ENCODE assay signal across 9 mouse cellular contexts in genomic region chr15:101412188-101412587, GRCm38 (mm10). TPM values are rescaled to one million over a fixed set of nuclear protein-coding genes. Genes with fewer than 3 reads are reported as not detected.
DNase-seq lines count a peak whose midpoint lies in the region; ATAC-seq and TF ChIP-seq lines count a peak whose summit lies in the region.
"Had no signal": no experiment of that assay in that cellular context is flagged by ENCODE, and none has a peak within 500 bp of the region (broad histone marks: within the 10 kb centered on the region; RNA-seq: fewer than 3 reads in every experiment).

No protein-coding gene starts in this region.

- no peak for TF ChIP-seq CTCF in stomach, postnatal 0 days (IDR thresholded peaks at IDR 0.05; ENCODE audit: low read depth)

- no peaks in the 10 kb centered on the region for H3K9me3 ChIP-seq in limb, embryonic 13.5 days
- no peaks in the 10 kb centered on the region for H3K9me3 ChIP-seq in stomach, postnatal 0 days (ENCODE audit: control insufficient read depth, low read length)

- H3K4me1 ChIP-seq in limb, embryonic 13.5 days = peaks cover 35% of the 10 kb centered on the region
- H3K4me1 ChIP-seq in stomach, postnatal 0 days (replicated peaks; ENCODE audit: control insufficient read depth, insufficient read depth) = no peaks in the 10 kb centered on the region

- peak; percentile 31 for DNase-seq in ovary, adult 18-20 months (ENCODE audit: low spot score)
- DNase-seq in ovary, postnatal 14 days (ENCODE audit: low spot score) = no peak
- DNase-seq in kidney, adult 18-20 months = peak; percentile 81
- peak; percentile 88 for DNase-seq in stomach, postnatal 0 days (ENCODE audit: low spot score)
- no peak for DNase-seq in right cerebral cortex, adult 18-20 months
- no peak for DNase-seq in cerebellum, adult 11-12 months

- no peaks in the 10 kb centered on the region for H3K36me3 ChIP-seq in limb, embryonic 13.5 days
- no peaks in the 10 kb centered on the region for H3K36me3 ChIP-seq in stomach, postnatal 0 days (ENCODE audit: control insufficient read depth, insufficient read depth, low read length)

- no peak overlapping the region for H3K27ac ChIP-seq in limb, embryonic 13.5 days
- peak overlapping the region; percentile 77 for H3K27ac ChIP-seq in stomach, postnatal 0 days (replicated peaks)

- WGBS in limb, embryonic 13.5 days = 24% methylated on average over 31 of the region's 31 CpGs
- WGBS in stomach, postnatal 0 days = 25% methylated on average over 31 of the region's 31 CpGs

- ATAC-seq in limb, embryonic 13.5 days (ENCODE audit: low FRiP score, low read depth) = no peak
- ATAC-seq in stomach, postnatal 0 days (ENCODE audit: low FRiP score, low TSS enrichment) = peak; percentile 82
- no peak for ATAC-seq in activated CD4-positive, CD25-positive, alpha-beta regulatory T cell, adult 4 months

- peak overlapping the region; percentile 47 for H3K4me2 ChIP-seq in limb, embryonic 13.5 days (replicated peaks)
- H3K4me2 ChIP-seq in stomach, postnatal 0 days (replicated peaks; ENCODE audit: low read depth) = peak overlapping the region; percentile 56

- H3K27me3 ChIP-seq in limb, embryonic 13.5 days = peaks cover 38% of the 10 kb centered on the region
- H3K27me3 ChIP-seq in stomach, postnatal 0 days (ENCODE audit: control insufficient read depth, insufficient read depth, low read length) = no peaks in the 10 kb centered on the region

- TF ChIP-seq EP300 in stomach, postnatal 0 days (optimal IDR thresholded peaks at IDR 0.05) = no peak

- H3K9ac ChIP-seq in limb, embryonic 13.5 days = peak overlapping the region; percentile 39; the same call in 1 of the 2 replicates
- H3K9ac ChIP-seq in stomach, postnatal 0 days (ENCODE audit: low read length) = peak overlapping the region; percentile 61

- H3K4me3 ChIP-seq in limb, embryonic 13.5 days = peak overlapping the region; percentile 22
- H3K4me3 ChIP-seq in stomach, postnatal 0 days (ENCODE audit: low read depth, low read length) = peak overlapping the region; percentile 36

RNA-seq across cellular contexts. Expression of gene Krt7, which starts 1.3 kb away (rescaled TPM):
- 23.2 and 24.4 TPM in 2 replicates for polyA plus RNA-seq in limb, embryonic 13.5 days (2015; fragmentation: Nextera tagmentation; extraction: Ambion mirVana)
- polyA plus RNA-seq in stomach, postnatal 0 days (2015; fragmentation: Nextera tagmentation; extraction: Ambion mirVana) = 191 and 207 TPM in 2 replicates
- polyA plus RNA-seq in activated CD4-positive, CD25-positive, alpha-beta regulatory T cell, adult 4 months (2017; shearing (Covaris generic)) = not detected

RNA-seq across cellular contexts. Expression of gene Krt87, which starts 26.4 kb away (rescaled TPM):
- 1.3 and 1.7 TPM in 2 replicates for polyA plus RNA-seq in limb, embryonic 13.5 days (2015; fragmentation: Nextera tagmentation; extraction: Ambion mirVana)
- polyA plus RNA-seq in stomach, postnatal 0 days (2015; fragmentation: Nextera tagmentation; extraction: Ambion mirVana) = 0.23 and 0.24 TPM in 2 replicates
- polyA plus RNA-seq in activated CD4-positive, CD25-positive, alpha-beta regulatory T cell, adult 4 months (2017; shearing (Covaris generic)) = 1 to 10 TPM in 1 of 2 experiments, under 1 TPM in 1; 0.50 to 1.4 TPM
- polyA plus RNA-seq: spleen, adult 2 months had no signal

RNA-seq across cellular contexts. Expression of gene Krt88, which starts 35.4 kb away (rescaled TPM):
- not detected in 2 replicates for polyA plus RNA-seq in limb, embryonic 13.5 days (2015; fragmentation: Nextera tagmentation; extraction: Ambion mirVana)
- polyA plus RNA-seq in stomach, postnatal 0 days (2015; fragmentation: Nextera tagmentation; extraction: Ambion mirVana) = 0.15 TPM in 1 of 2 replicates, not detected in the other
- polyA plus RNA-seq in activated CD4-positive, CD25-positive, alpha-beta regulatory T cell, adult 4 months (2017; shearing (Covaris generic)) = not detected
- polyA plus RNA-seq: spleen, adult 2 months had no signal

RNA-seq across cellular contexts. Expression of gene Krt80, which starts 42.2 kb away (rescaled TPM):
- 0.75 and 1.0 TPM in 2 replicates for polyA plus RNA-seq in limb, embryonic 13.5 days (2015; fragmentation: Nextera tagmentation; extraction: Ambion mirVana)
- 63.0 and 75.8 TPM in 2 replicates for polyA plus RNA-seq in stomach, postnatal 0 days (2015; fragmentation: Nextera tagmentation; extraction: Ambion mirVana)
- not detected for polyA plus RNA-seq in activated CD4-positive, CD25-positive, alpha-beta regulatory T cell, adult 4 months (2017; shearing (Covaris generic))

RNA-seq across cellular contexts. Expression of gene Krt81, which starts 51.4 kb away (rescaled TPM):
- not detected in 2 replicates for polyA plus RNA-seq in limb, embryonic 13.5 days (2015; fragmentation: Nextera tagmentation; extraction: Ambion mirVana)
- not detected in 2 replicates for polyA plus RNA-seq in stomach, postnatal 0 days (2015; fragmentation: Nextera tagmentation; extraction: Ambion mirVana)
- not detected for polyA plus RNA-seq in activated CD4-positive, CD25-positive, alpha-beta regulatory T cell, adult 4 months (2017; shearing (Covaris generic))
- polyA plus RNA-seq: spleen, adult 2 months had no signal

Comparison
In these comparisons a context has a peak if more than half of its experiments do, and no peak if none do; other contexts are left out.
1. DNase-seq: peak in ovary, adult 18-20 months (single experiment), kidney, adult 18-20 months (single experiment) and stomach, postnatal 0 days (single experiment); none in ovary, postnatal 14 days (single experiment), right cerebral cortex, adult 18-20 months (single experiment) and cerebellum, adult 11-12 months (single experiment).
2. RNA of gene Krt7, which starts 1.3 kb away (polyA plus RNA-seq): 191 to 207 TPM in stomach, postnatal 0 days and 23.2 to 24.4 TPM in limb, embryonic 13.5 days; not detected in activated CD4-positive, CD25-positive, alpha-beta regulatory T cell, adult 4 months; every median in the first group is over 10 times any median in the second.